Mouse (Mus musculus): ENCODE results near the gene Tmem53. TPM values are rescaled to one million over a fixed set of nuclear protein-coding genes. Genes with fewer than 3 reads are reported as not detected.

Tmem53 gene
- total RNA-seq (2021) = 10 to 100 TPM; 54.2 to 97.3 TPM
- long read RNA-seq, experiment 1, transcript Tmem53-201 (3 exons, 991 nt) = major isoform, 111 of 145 reads
- long read RNA-seq, experiment 1, transcript Tmem53-203 (3 exons, 923 nt) = minor isoform, 10 of 145 reads
- long read RNA-seq, experiment 1, partial matches to known transcripts = 0 of 145 reads
- long read RNA-seq, experiment 1, other reads (novel, unspliced or antisense) = 21 of 145 reads
- long read RNA-seq, experiment 2, transcript Tmem53-201 (3 exons, 991 nt) = major isoform, 42 of 50 reads
- long read RNA-seq, experiment 2, partial matches to known transcripts = 0 of 50 reads
- long read RNA-seq, experiment 2, other reads (novel, unspliced or antisense) = 4 of 50 reads

DNA sequence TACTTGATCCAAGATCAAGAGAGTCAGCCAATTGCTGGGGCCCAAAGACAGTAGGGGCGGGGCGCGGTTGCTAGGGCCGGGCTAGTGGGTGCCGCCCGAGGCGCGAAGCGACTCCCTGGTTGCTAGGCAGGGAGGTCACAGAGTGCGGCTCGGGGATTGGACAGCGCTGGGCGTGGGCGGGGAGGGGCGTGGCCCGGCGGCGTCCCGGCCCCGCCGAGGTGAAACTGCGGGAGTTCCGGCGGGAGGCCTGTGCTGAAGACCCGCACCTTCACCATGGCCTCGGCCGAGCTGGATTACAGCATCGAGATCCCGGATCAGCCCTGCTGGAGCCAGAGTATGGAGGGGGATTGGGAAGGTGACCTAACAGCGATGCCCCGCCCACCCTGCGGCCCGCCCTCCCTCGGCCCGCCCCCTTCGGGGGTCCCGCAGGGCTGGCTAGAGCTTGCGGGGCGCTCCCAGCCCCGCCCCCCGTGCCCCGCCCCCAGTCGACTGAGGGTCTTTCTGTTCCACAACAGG lies at the start of gene Tmem53, which contains the start of gene Armh1:
Gene Tmem53, plus strand, starts transcription at position 151 of the 516 bp plus-strand sequence.
Gene Armh1, minus strand, starts transcription at position 325 of the 516 bp plus-strand sequence.
- DNase-seq = peak; percentile 97

DNA sequence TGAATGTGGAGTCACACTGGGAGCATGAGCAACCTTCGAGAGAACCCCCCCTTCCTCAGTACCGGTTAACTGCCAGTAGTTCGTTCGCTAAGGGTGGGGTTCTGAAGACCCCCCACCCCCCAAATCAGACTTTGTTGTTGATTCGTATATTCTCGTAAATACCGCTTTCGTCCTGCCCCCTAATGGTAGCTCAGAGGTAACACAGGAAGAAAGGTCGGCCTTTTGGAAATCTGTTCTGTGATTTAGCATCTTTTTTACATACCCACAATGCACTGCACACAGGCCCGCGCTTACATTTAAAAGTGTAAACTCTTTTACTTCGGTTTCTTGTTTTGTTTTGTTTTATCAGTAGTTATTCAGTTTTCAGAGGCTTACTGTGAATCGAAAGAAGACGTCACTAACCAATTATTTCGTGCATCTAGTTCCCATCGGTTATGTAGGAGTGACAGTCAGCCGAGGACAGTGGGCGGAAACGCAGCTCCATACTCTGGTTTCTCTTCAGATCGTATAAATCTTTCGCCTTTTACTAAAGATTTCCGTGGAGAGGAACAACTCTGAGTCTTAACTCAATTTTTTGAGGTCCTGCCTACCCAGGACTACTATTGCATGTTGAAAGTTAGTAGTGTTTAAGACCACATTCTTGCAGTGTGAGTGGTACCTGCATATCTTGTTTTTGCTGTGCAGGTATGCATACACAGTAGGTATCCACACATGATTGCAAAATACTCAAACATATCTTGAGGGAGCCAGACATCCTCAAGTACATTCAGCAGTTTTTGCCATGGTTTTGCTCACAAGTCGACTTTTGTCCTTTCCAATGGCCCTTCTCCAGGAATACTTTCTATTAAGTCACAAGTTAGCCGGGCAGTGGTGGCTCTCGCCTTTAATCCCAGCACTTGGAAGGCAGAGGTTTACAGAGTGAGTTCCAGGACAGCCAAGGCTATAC lies 49.4 kb upstream of the Tmem53 start:
- peak; percentile 28 to 58 for DNase-seq

DNA sequence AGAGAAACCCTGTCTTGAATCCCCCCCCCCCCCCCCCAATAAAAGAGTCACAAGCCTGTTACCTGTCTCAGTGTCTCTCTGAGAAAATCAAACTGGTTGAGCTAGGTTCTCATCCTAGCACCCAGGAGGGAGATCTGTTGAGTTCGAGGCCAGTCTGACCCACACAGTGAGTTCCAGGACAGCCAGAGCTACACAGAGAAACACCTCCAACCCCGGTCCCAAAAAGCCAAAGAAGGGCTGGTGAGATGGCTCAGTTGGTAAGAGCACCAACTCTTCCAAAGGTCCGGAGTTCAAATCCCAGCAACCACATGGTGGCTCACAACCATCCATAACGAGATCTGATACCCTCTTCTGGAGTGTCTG lies 48.8 kb upstream of the Tmem53 start:
- DNase-seq = no peak

DNA sequence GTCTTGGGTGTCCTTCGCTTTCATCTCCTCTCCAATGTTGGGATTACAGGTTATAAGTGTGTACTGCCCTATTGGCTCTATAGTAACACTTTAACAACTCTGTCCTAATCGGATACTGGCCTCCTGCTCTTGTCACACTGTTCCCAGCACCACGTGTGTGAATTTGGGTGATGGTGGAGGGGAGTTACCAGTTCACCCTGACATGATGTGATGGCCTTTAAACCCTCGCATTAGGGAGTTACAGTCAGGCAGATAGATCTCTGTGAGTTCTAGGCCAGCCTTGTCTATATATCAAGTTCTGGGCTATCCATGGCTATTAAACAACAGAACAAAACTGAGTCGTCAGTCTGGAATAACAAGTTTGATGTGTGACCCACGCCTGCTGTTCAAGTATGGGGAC lies 42.2 kb upstream of the Tmem53 start:
- DNase-seq = no peak

DNA sequence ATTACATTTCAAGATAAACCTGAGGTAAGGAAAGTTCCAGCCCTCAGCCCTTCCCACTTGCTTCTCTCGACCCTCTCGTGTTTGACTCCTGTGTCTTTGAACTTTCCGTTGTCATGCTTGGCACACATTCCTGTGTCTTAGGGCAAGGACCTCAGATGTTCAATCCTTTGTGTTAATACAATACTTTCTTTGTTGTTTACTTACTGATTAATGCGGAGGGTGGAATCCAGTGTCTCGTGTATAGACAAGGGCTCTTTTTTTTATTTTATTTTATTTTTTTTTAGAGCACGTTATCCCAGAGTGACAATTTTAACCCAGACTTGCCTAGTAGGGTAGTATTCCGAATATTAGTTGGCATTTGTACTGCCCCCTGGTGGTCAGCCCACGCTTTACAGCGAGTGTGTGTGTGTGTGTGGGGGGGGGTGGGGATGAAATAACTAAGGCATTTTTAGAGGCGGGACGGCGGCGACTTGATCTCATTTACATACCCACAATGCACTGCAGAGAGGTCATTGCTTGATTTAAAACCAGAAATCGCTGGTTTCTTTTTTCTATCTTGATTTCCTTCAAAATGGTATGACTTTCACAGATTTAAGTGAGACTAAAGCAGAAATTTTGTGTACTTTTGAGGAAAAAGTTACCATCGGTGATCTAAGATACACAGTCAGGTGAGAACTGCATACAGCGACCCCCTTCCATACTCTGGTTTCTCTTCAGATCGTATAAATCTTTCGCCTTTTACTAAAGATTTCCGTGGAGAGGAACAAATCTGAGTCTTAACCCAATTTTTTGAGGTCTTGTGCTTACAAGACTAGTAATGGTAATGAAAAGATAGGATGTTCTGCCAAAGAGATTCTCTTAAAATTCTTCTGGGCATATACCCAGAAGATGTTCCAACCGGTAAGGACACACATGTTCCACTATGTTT lies 41.3 kb upstream of the Tmem53 start:
- peak; percentile 82 to 88 for DNase-seq

DNA sequence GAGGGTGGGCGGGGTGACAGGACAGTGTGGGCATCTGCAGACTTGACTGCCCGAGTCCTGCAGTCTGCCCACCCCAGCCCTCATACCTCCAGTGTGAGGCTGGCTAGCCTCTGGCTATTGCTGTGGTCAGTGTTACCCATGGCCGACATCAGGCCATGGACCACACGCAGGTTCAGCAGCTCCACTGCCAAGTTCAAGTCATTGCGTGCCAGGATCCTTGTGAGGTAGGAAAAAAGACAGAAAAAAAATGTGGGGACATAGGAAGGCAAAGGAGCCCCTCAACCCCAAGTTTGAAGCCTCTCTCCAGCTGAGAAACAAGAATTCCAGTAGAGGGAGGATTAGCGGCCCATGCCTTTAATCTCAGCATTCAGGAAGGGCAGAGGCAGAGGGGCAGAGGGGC lies 37.5 kb upstream of the Tmem53 start:
- no peak for DNase-seq

DNA sequence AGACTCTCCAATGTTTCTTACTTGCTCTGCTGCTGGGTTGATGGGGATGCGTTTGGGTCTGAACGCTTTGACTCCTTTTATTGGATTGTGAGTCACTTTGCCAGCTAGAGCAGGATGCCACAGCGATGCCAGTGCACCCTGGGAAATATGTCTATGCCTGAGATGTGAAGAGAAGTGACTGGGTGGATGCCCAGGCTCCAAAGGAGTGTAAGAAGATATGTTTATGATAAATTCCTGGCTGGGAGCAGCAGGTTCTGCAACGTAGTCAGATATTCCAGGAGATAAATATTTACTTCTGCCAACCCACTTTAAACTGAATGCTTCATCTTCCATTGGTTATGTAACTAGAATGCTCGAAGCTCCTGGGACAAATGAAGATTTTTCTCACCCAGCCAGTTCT lies 34.7 kb upstream of the Tmem53 start:
- DNase-seq = no peak

DNA sequence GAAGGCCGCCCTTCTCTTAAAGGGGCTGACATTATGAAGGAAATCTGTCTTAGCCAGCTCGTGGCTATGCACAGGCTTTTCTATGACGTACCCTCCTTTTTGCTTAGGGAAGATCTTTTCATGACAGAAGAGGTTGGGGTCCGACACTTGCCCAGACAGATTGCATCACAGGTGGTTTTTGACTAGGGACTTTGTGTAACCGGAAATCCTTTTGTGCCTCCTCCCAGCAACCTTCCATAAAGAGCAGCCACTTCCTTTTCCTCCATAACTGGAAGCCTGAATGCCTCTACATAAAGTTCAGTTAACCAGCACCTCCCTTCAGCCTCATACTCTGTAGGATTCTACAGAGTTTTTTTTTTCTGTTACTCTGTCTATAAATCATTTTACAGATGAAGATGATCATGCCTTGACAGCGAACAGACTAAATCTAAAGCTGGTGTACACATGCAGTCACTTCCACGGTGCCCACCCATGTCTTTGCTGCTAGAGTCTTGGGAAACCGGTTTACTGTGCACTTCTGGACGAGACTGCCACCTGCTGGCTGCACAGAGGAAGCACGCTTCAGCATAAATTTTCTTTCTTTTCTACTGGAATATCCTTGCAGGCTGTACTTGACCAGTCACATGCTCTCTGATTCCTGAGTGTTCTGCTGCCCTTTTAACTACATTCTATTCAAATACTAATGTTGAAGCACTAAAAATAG lies 33.1 kb upstream of the Tmem53 start:
- DNase-seq = peak; percentile 53 to 70

DNA sequence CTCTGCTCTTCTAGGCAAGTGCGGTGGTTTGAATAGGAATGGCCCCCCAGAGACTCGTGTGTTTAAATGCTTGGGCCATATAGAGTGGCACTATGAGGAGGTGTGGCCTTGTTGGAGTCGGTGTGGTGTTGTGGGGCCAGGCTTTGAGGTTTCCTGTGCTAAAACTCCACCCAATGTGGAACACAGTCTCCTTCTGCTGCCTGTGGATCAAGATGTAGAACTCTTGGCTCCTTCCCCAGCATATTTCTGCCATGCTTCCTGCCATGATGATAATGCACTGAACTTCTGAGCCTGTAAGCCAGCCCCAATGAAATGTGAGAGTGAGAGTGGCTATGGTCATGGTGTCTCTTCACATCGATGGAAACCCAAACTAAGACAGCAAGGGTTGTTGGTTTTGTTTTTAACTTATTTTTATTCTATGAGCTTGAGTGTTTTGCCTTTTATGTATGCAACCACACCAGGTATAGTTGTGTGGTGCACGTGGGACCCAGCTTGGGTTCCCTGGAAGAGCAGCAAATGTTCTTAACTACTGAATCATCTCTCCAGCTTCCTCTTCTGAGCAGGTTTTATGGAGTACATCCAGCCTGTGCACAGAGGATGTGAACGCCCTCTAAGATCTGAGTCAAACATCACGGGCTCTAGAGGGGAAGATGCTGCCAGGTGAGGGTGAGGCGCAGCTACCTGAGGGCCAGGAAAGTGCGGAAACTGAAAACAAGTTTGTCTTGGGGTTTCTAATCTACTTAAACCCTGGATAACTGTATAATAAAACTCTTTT lies 30.8 kb upstream of the Tmem53 start:
- DNase-seq = no peak

DNA sequence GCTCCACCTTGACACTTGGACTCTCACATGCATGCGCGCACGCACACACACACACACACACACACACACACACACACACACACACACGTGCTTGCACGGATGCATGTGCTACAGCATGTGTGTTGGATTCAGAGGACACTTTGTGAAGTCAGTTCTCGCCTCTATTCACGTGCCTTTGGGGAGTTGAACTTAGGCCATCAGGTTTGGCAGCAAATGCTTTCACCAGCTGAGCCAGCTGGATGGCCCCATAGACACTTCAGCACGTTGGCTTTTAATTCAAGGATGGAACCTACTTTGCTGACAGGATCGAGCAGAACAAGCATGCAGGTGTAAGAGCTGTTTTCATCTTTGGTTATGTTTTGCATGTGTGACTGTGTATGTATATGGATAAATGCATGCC lies 29.9 kb upstream of the Tmem53 start:
- DNase-seq = no peak

DNA sequence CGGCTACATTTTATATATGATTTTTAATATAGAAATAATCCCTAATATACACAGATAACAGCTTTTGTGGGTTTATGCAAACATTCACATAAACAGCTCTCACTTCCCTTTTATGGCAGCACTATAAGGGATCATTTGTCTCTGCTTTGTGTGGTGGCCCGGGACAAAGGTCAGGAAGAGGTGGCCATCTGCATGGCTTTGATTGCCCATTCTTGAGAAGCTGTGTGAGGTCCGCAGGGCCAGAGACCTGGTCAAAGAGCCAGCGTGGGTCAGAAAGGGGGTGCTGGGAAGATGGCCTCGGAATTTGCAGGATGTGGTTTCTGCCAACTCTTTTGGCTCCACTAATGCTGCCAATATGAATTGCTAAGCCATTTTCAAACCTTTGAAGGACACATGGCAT lies 28.8 kb upstream of the Tmem53 start:
- no peak for DNase-seq

DNA sequence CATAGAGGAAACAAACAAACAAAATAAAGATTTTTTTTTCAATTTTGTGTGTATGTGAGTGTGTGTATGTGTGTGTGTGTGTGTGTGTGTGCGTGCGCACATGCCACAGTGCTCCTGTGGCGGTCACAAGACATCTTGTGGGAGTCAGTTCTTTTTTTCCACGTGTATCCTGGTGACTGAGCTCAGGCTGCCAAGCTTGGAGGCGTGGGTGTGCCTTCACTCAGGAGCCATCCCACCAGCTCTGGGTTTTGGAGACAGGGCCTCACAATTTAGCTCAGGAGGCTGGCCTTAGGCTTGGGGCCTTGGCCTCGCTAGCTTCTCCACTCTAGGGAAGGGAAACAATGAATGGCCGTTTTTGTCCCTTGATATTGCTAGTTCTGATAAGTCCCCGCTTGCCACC lies 27.6 kb upstream of the Tmem53 start:
- DNase-seq = no peak

DNA sequence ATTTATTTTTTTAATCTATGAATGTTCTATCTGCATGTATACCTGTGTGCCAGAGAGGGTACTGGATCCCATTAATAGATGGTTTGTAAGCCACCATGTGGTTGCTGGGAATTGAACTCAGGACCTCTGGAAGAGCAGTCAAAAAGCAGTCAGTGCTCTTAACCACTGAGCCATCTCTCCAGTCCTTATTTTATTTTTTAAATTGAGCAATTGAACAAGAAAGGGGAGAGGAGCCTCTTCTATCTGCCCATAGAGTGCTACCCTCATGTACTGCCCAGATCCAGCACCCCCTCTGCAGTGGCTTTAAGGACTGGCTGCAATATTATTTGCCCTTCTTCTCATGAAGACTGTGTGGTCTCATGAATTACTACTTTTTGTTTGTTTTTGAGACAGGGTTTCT lies 26.5 kb upstream of the Tmem53 start:
- no peak for DNase-seq

DNA sequence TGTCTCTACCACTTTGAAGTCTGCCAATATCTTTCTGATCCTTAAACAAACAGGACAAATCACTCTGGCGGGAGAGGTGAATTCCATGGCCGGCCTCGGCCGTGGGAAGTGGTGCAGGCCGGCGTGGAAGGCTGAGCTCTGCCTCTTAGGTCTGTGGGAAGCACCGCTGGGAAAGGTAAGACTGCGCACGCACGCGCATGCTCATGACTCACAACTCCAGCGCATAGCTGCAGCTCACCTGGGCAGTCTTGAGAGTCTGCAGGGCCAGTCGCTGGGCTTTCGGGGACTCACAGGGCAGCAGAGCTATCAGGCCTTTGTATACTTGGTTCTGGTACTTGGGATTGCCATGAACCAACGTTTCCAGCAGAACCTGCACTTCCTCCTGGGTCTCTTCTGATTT lies 22.2 kb upstream of the Tmem53 start:
- DNase-seq = no peak

DNA sequence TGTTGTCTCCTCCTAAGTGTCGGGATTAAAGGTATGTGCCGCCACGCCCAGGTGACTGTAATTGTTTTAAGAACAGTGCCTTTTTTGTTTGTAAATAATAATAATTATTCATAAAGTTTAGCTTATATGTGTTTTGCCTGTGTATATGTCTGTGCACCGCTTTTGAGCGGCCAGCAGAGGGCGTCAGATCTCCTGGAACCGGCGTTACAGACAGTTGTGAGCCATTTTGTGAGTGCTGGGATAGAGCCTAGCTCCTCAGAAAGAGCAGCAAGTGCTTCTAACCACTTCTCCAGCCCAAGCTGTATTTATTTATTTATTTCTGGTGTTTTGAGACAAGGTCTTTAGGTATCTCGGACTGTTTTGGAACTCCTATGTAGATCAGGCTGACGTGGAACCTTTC lies 21.4 kb upstream of the Tmem53 start:
- peak in 1 of 2 experiments; percentile 37 for DNase-seq

DNA sequence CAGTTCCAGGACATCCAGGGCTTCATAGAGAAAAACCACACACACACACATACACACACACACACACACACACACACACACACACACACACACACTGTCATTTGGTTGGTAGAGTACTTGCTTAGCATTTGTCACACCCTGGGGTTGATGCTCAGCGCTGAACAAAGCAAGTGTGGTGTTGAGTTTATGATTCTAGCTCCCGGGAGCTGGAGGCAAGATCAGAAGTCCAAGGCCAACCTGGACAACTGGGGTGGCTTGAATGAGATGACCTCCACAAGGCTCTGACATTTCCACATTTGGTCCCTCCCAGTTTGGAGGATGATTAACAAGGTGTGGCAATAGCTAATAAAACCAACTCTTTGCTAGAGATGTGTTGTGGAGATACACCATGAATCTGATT lies 20.5 kb upstream of the Tmem53 start:
- DNase-seq = peak in 1 of 2 experiments; percentile 27

DNA sequence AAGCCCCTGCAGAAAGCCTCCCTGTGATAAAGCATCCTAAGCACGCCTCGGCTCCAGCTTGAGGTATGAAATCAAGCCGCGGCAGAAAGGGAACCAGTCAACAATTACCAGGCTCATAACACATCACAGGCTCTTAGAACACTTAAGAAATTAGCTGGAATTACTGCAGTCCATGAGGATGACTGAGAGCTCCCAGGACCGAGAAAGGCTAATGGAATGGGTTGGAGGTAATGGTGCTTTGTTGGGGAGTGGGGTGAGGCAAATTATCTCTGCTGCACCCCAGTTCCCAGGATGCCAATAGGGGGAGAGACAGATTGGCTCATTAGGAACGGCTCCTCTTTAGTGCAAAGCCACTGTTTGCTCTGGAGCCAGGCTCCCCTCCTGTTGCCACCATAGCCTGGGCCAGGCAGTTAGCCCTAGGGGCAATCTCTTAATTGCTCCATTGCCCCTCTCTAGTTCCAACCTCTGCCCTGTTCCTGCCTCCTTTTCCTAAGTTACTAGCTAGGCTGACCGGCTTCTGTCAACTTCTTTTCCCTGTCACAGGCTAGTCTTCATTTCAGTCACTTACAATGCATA lies 17.5 kb upstream of the Tmem53 start:
- no peak for DNase-seq

DNA sequence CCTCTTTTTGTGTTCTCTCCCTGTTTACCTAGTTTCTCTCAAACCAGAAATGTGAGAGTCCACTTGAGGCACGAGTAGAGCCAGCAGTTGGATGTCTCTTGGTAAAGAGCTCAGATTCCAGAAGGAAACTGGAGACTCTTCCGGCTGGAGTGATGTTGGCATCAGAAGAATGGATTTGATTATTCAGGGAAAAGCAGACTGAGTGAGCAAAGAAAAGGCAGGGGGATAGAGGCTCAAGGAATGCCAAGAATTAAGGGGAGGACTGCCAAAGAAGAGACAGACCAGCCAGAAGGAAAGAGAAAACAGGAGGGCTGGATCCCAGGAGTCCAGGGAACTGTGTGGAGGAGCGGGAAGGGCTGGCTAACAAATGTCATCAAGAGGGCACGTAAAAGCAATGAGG lies 15.9 kb upstream of the Tmem53 start:
- DNase-seq = no peak

DNA sequence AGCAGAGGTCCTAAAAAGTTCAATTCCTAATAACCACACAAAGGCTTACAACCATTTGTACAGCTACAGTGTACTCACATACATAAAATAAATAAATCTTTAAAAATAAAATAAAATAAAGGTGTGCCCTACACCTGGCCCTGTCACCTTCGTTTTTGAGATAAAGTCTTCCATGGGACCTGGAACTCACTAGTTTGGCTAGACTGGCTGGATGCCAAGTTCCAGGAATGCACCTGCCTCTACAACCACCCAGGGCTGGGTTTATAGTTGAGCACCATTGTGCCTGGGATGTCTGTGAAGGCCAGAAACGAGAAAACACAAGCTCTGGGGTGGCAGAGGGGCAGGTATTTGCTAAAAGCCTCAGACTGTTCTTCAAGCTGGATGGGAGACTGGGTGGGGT lies 12.6 kb upstream of the Tmem53 start:
- peak in 1 of 2 experiments; percentile 13 for DNase-seq

DNA sequence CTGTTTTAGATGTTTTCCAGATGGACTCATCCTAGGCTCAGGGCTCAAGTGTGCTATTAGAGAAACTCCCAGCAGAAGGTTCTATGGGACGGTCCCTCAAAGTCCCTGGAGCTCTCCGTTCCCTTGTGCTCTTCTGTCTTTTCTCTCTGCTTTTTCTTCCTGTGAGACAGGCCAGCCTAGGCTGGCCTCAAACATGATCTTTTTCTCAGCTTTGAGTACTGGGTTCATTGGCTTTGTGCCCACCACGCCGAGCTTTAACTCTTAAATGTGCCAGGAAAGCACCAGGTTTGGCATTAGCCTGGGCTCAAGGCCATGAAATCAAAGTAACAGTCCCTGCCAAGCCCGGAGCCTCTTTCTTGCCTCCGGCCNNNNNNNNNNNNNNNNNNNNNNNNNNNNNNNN lies 10.9 kb upstream of the Tmem53 start:
- DNase-seq = peak; percentile 73 to 77
